Mouse (Mus musculus): Measurements from ENCODE around the gene Syf2. TPM values are rescaled to one million over a fixed set of nuclear protein-coding genes. Genes with fewer than 3 reads are reported as not detected.

Gene Syf2
- polyA plus RNA-seq, 1 experiment, result 97.3 TPM

- Histone ChIP-seq H3K4me3 (ENCODE audit: insufficient read depth, low read length) (no peak overlapping the region), H3K27ac (ENCODE audit: insufficient read depth, low read depth, low read length) (no peak overlapping the region)
- no peak for TF ChIP-seq POLR2A (IDR thresholded peaks at IDR 0.05; ENCODE audit: borderline replicate concordance, low read depth, low read length)
- TF ChIP-seq CTCF (IDR thresholded peaks at IDR 0.05; ENCODE audit: low read depth, low read length), result no peak
These were observed 37.3 kb downstream of the Syf2 start for GRCm38 (mm10) chr4:134967887-134968604.

GRCm38 (mm10) chr4:134968605-134968976, 37.9 kb downstream of the Syf2 start:
- Histone ChIP-seq H3K27ac (ENCODE audit: insufficient read depth, low read depth, low read length) (no peak overlapping the region), H3K4me1 (ENCODE audit: control insufficient read depth, insufficient read depth, low read length) (no peaks in the 10 kb centered on the region), H3K4me3 (ENCODE audit: insufficient read depth, low read length) (no peak overlapping the region)
- TF ChIP-seq POLR2A (IDR thresholded peaks at IDR 0.05; ENCODE audit: borderline replicate concordance, low read depth, low read length) (no peak), CTCF (IDR thresholded peaks at IDR 0.05; ENCODE audit: low read depth, low read length) (no peak)

More at GRCm38 (mm10) chr4:134967887-134968604, 37.3 kb downstream of the Syf2 start:
- peaks cover 3% of the 10 kb centered on the region; the same call in 1 of the 2 replicates for H3K4me1 ChIP-seq (ENCODE audit: control insufficient read depth, insufficient read depth, low read length)

GRCm38 (mm10) chr4:134975261-134975928, 44.7 kb downstream of the Syf2 start:
- H3K4me1 ChIP-seq (ENCODE audit: control insufficient read depth, insufficient read depth, low read length), result no peaks in the 10 kb centered on the region
- H3K4me3 ChIP-seq (ENCODE audit: insufficient read depth, low read length), result no peak overlapping the region
- TF ChIP-seq POLR2A (IDR thresholded peaks at IDR 0.05; ENCODE audit: borderline replicate concordance, low read depth, low read length) (no peak), CTCF (IDR thresholded peaks at IDR 0.05; ENCODE audit: low read depth, low read length) (no peak; the same call in 1 of the 2 replicates)
- H3K27ac ChIP-seq (ENCODE audit: insufficient read depth, low read depth, low read length), result no peak overlapping the region

- H3K4me3 ChIP-seq (ENCODE audit: insufficient read depth, low read length), result no peak overlapping the region
- TF ChIP-seq POLR2A (IDR thresholded peaks at IDR 0.05; ENCODE audit: borderline replicate concordance, low read depth, low read length) (no peak), CTCF (IDR thresholded peaks at IDR 0.05; ENCODE audit: low read depth, low read length) (no peak)
- H3K27ac ChIP-seq (ENCODE audit: insufficient read depth, low read depth, low read length), result no peak overlapping the region
- H3K4me1 ChIP-seq (ENCODE audit: control insufficient read depth, insufficient read depth, low read length), result no peaks in the 10 kb centered on the region
These were observed 45.2 kb downstream of the Syf2 start for GRCm38 (mm10) chr4:134975929-134976308.

GRCm38 (mm10) chr4:134978930-134979329, 48.2 kb downstream of the Syf2 start:
- TF ChIP-seq CTCF (IDR thresholded peaks at IDR 0.05; ENCODE audit: low read depth, low read length) (no peak), POLR2A (IDR thresholded peaks at IDR 0.05; ENCODE audit: borderline replicate concordance, low read depth, low read length) (no peak)
- Histone ChIP-seq H3K4me3 (ENCODE audit: insufficient read depth, low read length) (no peak overlapping the region), H3K4me1 (ENCODE audit: control insufficient read depth, insufficient read depth, low read length) (no peaks in the 10 kb centered on the region), H3K27ac (ENCODE audit: insufficient read depth, low read depth, low read length) (no peak overlapping the region)

GRCm38 (mm10) chr4:134981959-134982431, 51.3 kb downstream of the Syf2 start:
- Histone ChIP-seq H3K4me3 (ENCODE audit: insufficient read depth, low read length) (no peak overlapping the region), H3K27ac (ENCODE audit: insufficient read depth, low read depth, low read length) (no peak overlapping the region), H3K4me1 (ENCODE audit: control insufficient read depth, insufficient read depth, low read length) (no peaks in the 10 kb centered on the region)
- TF ChIP-seq CTCF (IDR thresholded peaks at IDR 0.05; ENCODE audit: low read depth, low read length), result no peak
- TF ChIP-seq POLR2A (IDR thresholded peaks at IDR 0.05; ENCODE audit: borderline replicate concordance, low read depth, low read length), result no peak

- H3K27ac ChIP-seq (ENCODE audit: insufficient read depth, low read depth, low read length), result no peak overlapping the region
- no peak overlapping the region for H3K4me3 ChIP-seq (ENCODE audit: insufficient read depth, low read length)
- no peaks in the 10 kb centered on the region for H3K4me1 ChIP-seq (ENCODE audit: control insufficient read depth, insufficient read depth, low read length)
- no peak for TF ChIP-seq POLR2A (IDR thresholded peaks at IDR 0.05; ENCODE audit: borderline replicate concordance, low read depth, low read length)
- no peak for TF ChIP-seq CTCF (IDR thresholded peaks at IDR 0.05; ENCODE audit: low read depth, low read length)
These were observed 52.4 kb downstream of the Syf2 start for GRCm38 (mm10) chr4:134983136-134983535.

GRCm38 (mm10) chr4:134984555-134984954, 53.9 kb downstream of the Syf2 start:
- Histone ChIP-seq H3K27ac (ENCODE audit: insufficient read depth, low read depth, low read length) (no peak overlapping the region), H3K4me1 (ENCODE audit: control insufficient read depth, insufficient read depth, low read length) (no peaks in the 10 kb centered on the region)
- TF ChIP-seq POLR2A (IDR thresholded peaks at IDR 0.05; ENCODE audit: borderline replicate concordance, low read depth, low read length) (no peak), CTCF (IDR thresholded peaks at IDR 0.05; ENCODE audit: low read depth, low read length) (no peak)

GRCm38 (mm10) chr4:134985626-134986335, 55.1 kb downstream of the Syf2 start:
- no peak for TF ChIP-seq CTCF (IDR thresholded peaks at IDR 0.05; ENCODE audit: low read depth, low read length)
- no peak for TF ChIP-seq POLR2A (IDR thresholded peaks at IDR 0.05; ENCODE audit: borderline replicate concordance, low read depth, low read length)
- Histone ChIP-seq H3K27ac (ENCODE audit: insufficient read depth, low read depth, low read length) (no peak overlapping the region), H3K4me1 (ENCODE audit: control insufficient read depth, insufficient read depth, low read length) (no peaks in the 10 kb centered on the region), H3K4me3 (ENCODE audit: insufficient read depth, low read length) (no peak overlapping the region)

More at GRCm38 (mm10) chr4:134984555-134984954, 53.9 kb downstream of the Syf2 start:
- no peak overlapping the region for H3K4me3 ChIP-seq (ENCODE audit: insufficient read depth, low read length)

GRCm38 (mm10) chr4:134986336-134986635, 55.6 kb downstream of the Syf2 start:
- Histone ChIP-seq H3K27ac (ENCODE audit: insufficient read depth, low read depth, low read length) (no peak overlapping the region), H3K4me3 (ENCODE audit: insufficient read depth, low read length) (no peak overlapping the region), H3K4me1 (ENCODE audit: control insufficient read depth, insufficient read depth, low read length) (no peaks in the 10 kb centered on the region)
- TF ChIP-seq POLR2A (IDR thresholded peaks at IDR 0.05; ENCODE audit: borderline replicate concordance, low read depth, low read length) (no peak), CTCF (IDR thresholded peaks at IDR 0.05; ENCODE audit: low read depth, low read length) (no peak)
